Mouse (Mus musculus): ENCODE measurements around the gene Gadl1.
"Not testable (repeated sequence)": the region's sequence is repeated elsewhere in the genome, so short reads cannot be mapped to it uniquely, and the experiment has no call there.

Gene Gadl1

DNA sequence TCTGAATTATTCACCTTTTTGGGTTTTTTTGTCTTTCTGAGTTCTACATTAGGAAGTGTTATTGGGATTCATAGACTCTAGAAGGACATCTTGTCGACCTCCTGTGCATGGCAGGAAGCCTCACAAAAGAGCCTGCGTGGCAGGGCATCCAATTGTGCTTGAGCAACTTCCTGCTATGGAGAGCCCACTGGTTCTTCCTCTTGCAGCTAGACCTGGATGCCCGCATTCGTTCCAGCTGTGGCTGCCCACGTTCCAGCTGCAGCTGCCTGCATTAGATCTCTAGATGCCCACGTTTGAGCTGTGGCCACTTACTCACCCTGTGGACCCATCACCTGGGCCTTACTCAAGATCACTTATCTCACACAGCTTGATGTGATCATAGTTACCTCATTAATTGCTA is 116.1 kb downstream of the Gadl1 start:
- no peak for DNase-seq (ENCODE audit: low read depth, low spot score)

DNA sequence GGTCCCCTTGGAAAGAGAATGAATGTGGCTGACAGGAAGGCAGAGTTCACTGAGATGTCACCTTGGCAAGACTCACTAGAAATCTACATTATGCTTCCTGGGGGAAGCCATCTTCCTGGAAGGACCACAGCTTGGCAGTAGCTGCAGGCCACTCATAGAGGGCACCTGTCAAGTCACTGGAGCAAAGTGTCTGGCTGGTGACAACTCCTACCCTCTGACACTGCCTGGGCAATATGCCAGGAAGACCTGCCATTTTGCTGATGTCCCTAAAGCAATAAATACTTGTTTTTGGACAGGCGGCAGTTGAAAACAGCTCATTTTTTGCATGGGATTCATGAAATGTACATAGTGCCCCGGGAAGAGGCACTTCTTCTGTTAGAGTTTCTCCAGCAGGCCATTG is 119.8 kb downstream of the Gadl1 start:
- DNase-seq (ENCODE audit: low read depth, low spot score), result no peak

DNA sequence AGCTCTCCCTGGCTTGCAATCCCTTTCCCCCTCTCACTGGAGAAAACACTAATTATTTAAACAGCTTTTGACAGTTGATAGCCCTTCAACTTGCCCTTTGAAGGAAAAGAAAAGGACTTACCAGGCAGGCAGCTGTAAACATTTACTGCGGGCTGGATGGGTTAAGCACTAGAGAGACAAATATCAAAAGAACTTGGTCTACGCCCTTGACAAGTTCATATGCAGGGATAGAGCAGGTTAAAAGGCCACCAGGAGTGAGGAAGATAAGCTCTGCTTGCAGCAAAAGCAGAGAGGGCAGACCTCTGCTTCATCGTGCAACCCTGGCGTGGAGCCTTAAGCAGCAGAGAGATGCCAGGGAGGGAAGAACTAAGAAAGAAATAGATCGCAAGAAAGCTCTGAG is 123.5 kb downstream of the Gadl1 start:
- no peak for DNase-seq (ENCODE audit: low read depth, low spot score)

DNA sequence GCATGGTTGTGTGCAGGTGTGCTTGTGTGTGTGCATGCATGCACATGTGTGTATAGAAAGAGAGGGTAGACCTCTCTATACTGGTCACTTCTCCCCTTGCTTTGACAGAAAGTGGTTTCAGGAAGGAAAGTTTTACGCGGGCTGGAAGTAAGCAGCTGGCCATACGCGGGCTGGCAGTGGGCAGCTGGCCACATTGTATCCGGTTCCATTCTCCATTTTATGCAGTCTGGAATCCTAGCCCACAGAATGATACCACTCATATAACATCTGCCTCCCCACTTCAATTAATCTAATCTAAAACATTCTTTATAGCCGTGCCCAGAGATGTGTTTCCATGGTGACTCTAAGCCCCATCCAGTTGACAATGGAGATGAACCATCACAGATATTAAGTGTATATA is 129.0 kb downstream of the Gadl1 start:
- DNase-seq (ENCODE audit: low read depth, low spot score), result no peak

DNA sequence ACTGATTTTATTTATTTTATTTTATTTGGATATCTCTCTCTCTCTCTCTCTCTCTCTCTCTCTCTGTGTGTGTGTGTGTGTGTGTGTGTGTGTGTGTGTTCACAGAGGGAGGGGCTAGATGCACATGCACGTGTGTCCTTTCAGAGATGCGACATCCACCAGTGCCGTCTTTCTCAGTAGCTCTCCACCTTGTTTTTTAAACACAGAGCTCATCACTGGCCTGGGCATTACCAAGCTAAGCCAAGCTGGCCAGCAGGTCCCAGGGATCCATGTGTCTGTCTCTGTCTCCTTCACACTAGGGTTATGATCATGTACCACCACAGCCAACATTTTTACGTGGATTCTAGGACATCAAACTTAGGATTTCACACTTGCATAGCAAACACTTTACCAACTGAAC is 130.7 kb downstream of the Gadl1 start:
- no peak for DNase-seq (ENCODE audit: low read depth, low spot score)

DNA sequence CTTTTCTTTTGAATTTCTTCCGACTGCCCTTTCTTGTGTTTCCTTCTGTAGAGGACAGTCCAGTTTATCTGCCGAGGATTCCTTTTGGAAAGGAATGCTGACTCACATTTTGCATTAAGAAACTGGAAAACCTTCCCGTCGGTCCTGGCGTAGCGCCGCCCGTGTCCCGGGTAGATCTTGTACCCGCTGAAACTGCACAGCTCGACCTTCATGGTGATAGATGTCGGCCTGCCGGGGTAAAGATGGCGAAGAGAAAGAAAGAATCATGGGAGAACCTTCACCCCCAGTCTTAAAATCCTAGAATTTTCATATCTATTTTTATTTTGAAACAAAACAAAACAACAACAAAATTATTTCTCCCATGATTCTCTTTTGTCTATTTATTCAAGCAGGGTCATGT is 131.6 kb downstream of the Gadl1 start:
- DNase-seq (ENCODE audit: low read depth, low spot score), result not testable (repeated sequence)

DNA sequence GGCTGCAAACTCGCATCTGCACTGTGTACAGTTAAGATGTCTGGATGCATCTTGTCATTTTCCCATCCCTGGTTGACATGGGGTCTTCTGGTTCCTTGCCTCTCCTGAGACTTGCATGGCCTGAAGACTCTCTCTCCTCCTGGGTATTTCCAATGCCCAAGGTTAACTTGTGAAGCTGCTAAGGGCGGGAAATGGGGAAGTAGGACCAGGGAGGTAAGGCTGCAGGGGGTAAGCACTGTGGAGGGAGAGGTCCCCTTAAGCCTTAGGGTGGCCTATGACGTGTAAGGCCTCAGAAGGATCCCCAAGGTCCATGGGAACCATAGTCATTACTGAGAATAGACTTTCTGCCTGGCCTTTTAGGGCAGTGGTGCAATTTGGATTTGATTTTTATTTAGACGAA is 132.1 kb downstream of the Gadl1 start:
- no peak for DNase-seq (ENCODE audit: low read depth, low spot score)

DNA sequence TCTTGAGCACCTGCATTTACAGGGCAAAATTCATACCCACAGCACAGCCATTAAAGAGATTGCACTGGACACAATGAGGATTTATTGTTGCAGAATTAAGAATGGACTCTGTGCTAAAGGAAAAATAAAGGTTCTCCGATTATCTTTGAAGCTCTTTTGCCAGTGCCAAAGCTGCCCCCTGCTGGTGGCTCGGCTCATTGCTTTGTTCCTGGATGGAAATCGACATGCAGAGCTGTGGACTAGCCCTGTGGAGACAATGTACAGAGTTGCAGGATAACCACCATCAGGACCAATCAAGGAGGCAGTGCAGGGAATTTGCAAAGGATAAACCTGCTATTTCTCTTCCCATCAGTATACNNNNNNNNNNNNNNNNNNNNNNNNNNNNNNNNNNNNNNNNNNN is 132.5 kb downstream of the Gadl1 start:
- no peak for DNase-seq (ENCODE audit: low read depth, low spot score)

DNA sequence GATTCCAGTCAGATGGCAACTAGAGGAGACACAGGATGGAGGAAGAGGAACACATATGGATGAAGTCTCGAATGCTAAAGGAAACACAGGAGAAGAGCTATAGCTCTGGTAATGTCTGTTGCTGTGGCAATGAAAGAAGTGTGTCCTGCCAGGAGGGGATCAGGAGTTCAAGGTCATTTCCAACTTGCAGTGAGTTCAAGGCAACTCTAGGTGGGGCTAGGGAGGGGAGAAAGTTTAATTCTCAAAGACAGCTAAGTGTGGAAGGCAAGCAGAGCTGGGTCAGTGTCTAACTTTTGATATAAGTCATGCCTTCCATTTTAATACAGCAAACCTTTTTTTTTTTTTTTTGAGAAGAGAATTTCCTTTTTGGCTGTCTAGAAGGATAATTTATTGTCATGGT is 140.7 kb downstream of the Gadl1 start:
- DNase-seq (ENCODE audit: low read depth, low spot score), result no peak

DNA sequence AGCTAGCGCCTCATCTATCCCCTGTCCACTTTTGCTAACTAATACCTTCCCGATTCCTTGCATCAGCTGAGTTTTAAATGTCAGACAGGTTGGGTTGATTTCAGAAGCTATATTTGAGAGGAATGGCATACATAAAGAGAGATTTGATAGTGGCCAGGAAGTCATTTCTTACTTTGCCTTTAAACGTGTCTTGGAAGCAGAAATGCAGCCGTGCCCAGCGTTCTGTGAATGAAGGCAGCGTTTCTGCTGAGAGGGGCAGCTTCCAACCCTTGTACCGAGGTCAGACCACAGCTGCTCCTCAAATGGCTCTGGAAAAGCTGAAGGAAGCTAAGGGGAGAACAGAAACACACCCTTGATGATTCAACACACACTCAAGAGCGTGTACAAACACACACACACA is 144.7 kb downstream of the Gadl1 start:
- DNase-seq (ENCODE audit: low read depth, low spot score), result no peak

DNA sequence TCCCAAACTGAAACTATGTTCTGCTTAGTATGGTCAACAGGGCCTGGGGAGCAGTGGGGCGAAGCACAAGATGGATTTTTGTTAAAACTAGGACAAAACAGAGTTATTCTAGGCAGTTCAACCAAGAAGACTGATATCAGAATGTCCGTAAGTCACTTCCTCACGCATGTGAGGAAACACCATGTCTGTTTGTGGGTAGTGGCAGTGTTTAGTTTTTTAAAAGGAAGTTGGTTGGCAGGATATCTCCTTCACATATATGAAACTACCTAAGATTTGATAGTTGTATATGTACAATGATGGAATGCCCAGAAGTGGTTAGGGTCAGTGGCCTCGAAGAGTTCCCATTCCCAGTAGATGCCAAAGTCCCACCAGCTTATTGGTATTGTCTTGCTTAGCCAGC is 149.2 kb downstream of the Gadl1 start:
- DNase-seq (ENCODE audit: low read depth, low spot score), result no peak

DNA sequence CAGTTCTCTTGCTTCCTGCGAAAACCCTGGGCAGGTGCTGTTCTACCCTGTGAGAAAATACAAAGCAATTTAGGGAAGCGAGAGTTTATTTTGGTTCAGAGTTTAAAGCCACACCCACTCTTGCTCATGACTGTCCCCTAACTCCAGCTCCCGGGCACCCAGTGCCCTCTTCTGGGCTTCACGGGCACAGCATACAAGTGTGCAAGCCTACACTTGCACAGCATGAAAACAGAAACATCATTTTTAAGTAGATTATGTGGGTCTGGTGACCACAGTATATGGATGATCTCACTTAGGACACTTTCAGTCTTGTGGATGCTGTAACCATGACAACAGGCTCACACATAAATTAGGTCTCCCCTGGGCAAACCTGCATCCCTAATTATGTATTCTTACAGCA is 149.9 kb downstream of the Gadl1 start:
- no peak for DNase-seq (ENCODE audit: low read depth, low spot score)

DNA sequence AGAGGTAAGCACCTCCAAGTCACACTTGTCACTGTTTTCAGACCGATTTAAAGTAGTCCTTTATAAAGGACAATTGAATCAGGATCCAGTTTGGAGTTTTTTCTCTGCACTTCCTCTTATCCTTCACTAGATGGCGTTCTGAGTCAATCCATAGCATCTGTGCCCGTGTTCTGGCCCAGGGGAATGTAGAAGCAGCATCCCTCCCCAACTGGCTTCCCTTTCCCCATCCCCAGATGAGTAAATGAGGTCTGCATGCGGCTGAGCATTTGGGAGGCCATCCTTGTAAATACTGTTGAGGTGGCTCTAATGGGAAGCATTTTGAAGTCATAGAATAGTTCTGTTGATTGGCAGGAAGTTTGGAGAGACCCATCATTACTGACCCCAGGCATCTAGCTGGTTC is 151.4 kb downstream of the Gadl1 start:
- DNase-seq (ENCODE audit: low read depth, low spot score), result no peak

DNA sequence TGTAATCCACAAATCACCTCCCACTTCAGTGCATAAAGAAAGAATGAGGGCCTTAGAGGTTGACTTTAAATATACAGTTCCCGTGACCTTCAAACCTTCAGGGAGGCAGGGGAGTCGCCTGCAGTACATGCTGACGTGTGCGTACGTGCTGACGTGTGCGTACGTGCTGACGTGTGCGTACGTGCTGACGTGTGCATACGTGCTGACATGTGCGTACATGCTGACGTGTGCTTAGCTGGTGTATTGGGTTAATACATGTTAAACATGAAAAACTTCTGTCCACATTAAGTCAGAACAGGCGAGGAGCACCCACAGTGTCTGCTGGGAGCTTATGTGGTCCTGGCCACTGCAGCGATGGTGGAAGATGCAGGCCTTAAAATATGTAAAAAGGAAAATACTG is 155.5 kb downstream of the Gadl1 start:
- no peak for DNase-seq (ENCODE audit: low read depth, low spot score)

DNA sequence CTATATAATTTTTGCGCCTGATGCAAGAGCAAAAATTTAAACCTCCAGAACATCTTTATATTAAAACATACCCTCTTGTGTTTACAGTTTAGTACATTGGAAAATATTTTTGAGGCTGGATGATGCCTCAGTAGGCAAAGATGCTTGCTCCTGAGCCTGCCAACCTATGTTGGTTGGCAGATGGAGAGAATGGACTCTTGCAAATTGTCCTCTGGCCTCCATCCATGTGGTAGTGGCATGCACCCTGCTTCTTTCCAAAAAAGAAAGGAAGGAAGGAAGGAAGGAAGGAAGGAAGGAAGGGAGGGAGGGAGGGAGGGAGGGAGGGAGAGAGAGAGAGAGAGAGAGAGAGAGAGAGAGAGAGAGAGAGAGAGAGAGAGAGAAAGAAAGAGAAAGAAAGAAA is 162.3 kb downstream of the Gadl1 start:
- not testable (repeated sequence) for DNase-seq (ENCODE audit: low read depth, low spot score)

DNA sequence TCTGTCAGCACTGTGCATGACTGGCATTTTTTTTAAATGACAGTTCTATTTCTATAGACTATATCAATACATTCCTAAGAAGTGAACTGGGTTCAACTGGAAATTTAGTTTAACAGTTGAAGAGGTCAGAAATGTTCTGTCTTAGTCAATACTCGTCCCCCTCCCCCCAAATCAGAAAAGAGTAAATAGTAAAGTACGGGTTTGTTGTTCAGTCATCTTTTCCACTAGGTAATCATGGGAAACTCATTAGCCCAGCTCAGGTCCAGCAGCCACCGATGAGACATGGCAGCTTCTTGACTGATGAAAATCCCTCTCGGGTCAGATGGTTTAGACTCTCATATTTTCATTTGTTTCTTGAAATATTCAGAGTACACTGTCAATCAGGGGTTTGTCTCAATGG is 166.9 kb downstream of the Gadl1 start:
- no peak for DNase-seq (ENCODE audit: low read depth, low spot score)

DNA sequence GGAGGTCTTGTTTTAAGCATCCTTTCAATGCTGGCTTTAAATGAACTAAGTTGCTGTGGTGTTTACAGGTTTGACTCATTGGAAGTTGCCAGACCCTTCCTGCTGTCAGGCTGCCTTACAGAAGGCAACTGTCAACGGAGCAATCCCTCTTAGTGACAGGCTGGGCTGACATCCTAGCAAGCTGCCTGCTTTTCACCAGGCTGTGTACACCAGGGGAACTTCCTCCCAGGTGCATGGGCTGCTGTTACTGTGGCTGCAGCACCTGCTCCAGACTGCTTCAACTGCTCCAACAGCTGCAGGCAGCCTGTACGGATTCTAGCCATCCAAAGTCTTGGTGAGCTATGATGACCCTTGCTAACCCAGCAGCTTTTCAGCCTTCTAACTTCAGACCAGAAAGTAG is 167.7 kb downstream of the Gadl1 start:
- no peak for DNase-seq (ENCODE audit: low read depth, low spot score)

DNA sequence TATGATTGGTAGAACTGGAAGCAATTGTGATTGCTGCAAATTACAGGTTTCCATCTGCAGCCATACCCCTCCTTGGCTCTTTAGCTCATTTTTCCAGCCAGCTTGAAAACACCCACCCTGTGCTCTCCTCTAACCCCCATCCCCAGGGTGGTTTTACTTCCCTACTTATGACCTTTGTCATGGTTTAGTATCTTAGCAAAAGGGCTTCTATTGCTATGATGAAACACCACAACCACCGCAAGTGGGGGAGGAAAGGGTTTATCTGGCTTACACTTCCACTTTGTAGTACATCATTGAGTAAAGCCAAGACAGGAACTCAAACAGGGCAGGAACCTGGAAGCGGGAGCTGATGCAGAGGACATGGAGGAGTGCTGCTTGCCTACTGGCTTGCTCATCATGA is 168.2 kb downstream of the Gadl1 start:
- DNase-seq (ENCODE audit: low read depth, low spot score), result no peak

DNA sequence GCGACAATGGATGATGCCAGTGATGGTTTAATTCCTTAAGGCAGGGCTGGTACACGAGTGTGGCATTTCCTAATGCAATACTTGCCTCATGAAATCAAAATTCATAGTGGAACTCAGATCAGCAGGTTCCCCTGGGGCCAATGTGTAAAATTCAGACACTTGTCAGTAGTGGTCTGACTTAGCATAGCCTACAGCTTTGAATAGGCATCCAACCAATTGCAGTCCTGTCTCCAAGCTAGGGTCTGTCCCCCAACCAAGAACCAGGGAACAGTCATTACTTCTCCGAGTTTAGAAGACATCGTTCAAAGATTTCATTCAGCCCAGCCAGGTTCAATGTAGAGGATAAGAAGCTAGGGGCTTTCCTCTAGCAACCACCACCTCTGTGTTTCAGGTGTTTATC is 172.5 kb downstream of the Gadl1 start:
- no peak for DNase-seq (ENCODE audit: low read depth, low spot score)

DNA sequence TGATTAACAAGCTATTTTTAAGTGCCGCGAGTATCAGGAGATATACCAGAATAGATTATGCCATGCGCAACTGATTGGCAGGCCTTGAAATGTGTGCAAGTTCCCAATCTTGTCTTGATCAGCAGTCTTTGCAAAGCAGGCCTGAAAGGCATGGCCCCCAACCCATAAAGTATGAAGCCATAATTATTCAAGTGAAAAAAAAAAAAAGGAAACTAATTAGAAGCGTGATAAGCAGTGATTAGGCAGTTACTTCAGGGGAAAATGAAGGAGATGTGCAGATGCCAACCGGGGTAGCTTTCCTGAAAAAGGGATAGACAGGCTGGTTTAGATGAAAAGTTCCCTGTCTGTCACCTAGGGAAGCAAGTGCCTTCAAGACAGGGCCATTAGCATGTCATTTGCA is 174.0 kb downstream of the Gadl1 start:
- DNase-seq (ENCODE audit: low read depth, low spot score), result no peak

DNA sequence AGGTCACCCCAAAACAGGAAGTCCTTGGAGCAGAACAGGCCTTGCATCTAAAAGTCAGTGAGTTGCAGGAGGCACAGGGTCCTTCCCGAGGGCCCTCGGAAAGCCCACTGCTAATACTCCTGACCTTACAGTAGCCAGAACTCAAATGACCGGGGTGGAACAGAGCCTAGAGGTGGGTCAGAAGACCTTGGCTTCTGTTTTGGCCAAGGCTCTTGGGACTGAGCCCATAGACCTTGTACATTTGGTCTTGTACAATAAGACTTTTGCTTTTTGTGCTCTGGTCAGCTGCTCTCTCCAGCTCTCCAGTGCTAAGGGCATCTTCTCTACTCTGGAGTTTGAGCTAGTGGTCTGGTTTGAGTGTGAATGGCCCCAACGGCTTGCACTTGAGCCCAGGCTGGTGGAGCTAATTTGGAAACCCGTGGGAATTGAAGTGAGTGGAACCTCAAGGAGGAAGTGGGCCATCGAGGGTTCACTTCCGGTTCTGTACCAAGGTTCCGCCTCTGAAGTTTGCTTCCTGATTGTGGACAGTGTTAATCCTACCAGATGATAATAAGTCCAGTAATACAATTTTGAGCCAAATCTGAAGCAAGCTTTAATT is 174.6 kb downstream of the Gadl1 start:
- DNase-seq (ENCODE audit: low read depth, low spot score), result no peak

DNA sequence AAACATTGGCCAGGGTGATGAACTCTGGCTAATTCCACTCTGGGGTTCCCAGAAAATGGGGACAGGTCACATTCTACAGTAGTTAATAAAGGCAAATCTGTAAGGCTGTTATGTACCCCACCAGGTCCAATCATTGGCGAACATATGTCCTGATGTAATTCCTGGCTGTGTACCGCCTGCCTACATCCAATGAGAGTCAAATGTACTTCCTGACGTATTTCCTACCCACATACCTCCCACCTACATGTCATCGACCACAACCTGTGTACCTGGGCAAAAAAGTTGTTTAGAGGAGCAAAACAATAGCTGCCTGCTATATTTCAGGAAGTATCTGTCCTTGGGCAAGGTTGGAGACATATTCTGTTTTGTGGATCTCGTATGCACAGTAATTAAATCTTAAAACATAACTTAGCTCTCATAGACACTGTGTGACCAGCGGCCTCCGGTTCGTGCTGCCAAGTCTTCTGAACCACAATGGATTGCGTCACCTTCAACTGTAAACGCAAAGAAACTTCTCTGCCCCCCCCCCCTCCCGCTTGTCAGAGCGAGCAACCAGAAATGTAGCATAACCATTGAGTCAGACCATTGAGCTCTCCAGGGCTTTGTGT is 175.2 kb downstream of the Gadl1 start:
- no peak for DNase-seq (ENCODE audit: low read depth, low spot score)

DNA sequence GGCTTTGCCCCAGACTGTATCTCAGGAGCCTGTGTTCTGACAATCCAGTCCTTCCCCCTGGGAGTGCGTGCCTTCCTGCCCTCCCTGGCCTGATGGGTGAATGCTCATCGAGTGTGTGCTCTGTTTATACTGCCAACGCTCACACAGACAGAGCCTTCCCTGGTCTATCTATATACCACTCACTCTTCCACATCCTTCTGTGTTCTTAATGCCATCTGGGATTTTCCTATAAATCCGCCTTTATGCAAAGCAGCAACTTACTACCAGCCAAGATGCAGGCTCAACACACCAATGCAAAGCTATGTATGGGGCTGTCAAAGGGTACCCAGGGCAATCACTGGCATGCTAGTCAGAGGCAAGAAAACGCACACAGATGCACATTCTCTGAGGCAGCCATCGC is 176.7 kb downstream of the Gadl1 start:
- no peak for DNase-seq (ENCODE audit: low read depth, low spot score)

DNA sequence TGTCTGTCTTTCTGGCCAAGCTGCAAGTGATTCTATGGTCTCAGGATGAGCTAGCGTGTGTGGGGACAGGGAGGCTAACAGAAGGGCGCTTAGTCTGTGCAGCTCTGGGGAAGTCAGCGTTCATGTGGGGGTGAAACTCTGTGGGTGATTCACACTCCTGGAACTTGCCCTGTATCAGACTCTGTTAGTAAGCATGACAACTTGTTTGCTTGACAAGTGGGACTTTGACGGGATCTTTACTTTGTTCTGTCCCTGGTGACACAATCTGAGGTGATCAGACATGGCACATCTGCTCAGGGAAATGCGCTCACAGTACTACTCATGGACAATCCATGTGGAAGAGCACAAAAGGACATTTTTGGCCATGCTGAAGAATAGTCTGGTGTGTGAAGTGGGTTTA is 178.0 kb downstream of the Gadl1 start:
- DNase-seq (ENCODE audit: low read depth, low spot score), result no peak
